Mouse (Mus musculus): Measurements from ENCODE around the gene Ifitm5. TPM values are rescaled to one million over a fixed set of nuclear protein-coding genes. Genes with fewer than 3 reads are reported as not detected.

The Ifitm5 gene
- total and polyA plus RNA-seq, 2 experiments from 2014 or later: 0.87 TPM; not detected in 1

GRCm38 (mm10) chr7:140938896-140939295 is 11.2 kb downstream of the Ifitm5 start:
- DNase-seq (ENCODE audit: low spot score): no peak
- Histone ChIP-seq H3K4me2 (ENCODE audit: low read depth, low read length) (no peak overlapping the region), H3K27ac (ENCODE audit: low read depth) (no peak overlapping the region), H3K9ac (replicated peaks; ENCODE audit: low read depth, low read length) (no peak overlapping the region), H3K4me3 (ENCODE audit: low read depth, low read length) (no peak overlapping the region), H3K9me3 (replicated peaks; ENCODE audit: control insufficient read depth, low read length) (no peaks in the 10 kb centered on the region), H3K4me1 (ENCODE audit: control insufficient read depth, insufficient read depth) (peaks cover 7% of the 10 kb centered on the region; the same call in 1 of the 2 replicates), H3K27me3 (ENCODE audit: control insufficient read depth, insufficient read depth, low read length) (no peaks in the 10 kb centered on the region), H3K36me3 (replicated peaks; ENCODE audit: control insufficient read depth, insufficient read depth, low read length) (no peaks in the 10 kb centered on the region)
- WGBS: 41% methylated on average over 2 of the region's 2 CpGs
- no peak for TF ChIP-seq EP300 (IDR thresholded peaks at IDR 0.05; ENCODE audit: low read depth)
- TF ChIP-seq CTCF (IDR thresholded peaks at IDR 0.05; ENCODE audit: low read depth): no peak
- ATAC-seq (ENCODE audit: insufficient read depth, low read depth): no peak

- DNase-seq (ENCODE audit: low spot score): no peak
- Histone ChIP-seq H3K4me2 (ENCODE audit: low read depth, low read length) (no peak overlapping the region), H3K9ac (replicated peaks; ENCODE audit: low read depth, low read length) (no peak overlapping the region), H3K36me3 (replicated peaks; ENCODE audit: control insufficient read depth, insufficient read depth, low read length) (no peaks in the 10 kb centered on the region), H3K27ac (ENCODE audit: low read depth) (no peak overlapping the region), H3K9me3 (replicated peaks; ENCODE audit: control insufficient read depth, low read length) (no peaks in the 10 kb centered on the region), H3K27me3 (ENCODE audit: control insufficient read depth, insufficient read depth, low read length) (no peaks in the 10 kb centered on the region), H3K4me3 (ENCODE audit: low read depth, low read length) (no peak overlapping the region), H3K4me1 (ENCODE audit: control insufficient read depth, insufficient read depth) (peaks cover 7% of the 10 kb centered on the region; the same call in 1 of the 2 replicates)
- TF ChIP-seq CTCF (IDR thresholded peaks at IDR 0.05; ENCODE audit: low read depth) (peak; percentile 19), EP300 (IDR thresholded peaks at IDR 0.05; ENCODE audit: low read depth) (no peak)
- WGBS: 51% methylated on average over 3 of the region's 3 CpGs
- no peak for ATAC-seq (ENCODE audit: insufficient read depth, low read depth)
Observed at GRCm38 (mm10) chr7:140938436-140938835, 11.7 kb downstream of the Ifitm5 start.

GRCm38 (mm10) chr7:140927181-140927580 is 22.9 kb downstream of the Ifitm5 start:
- Histone ChIP-seq H3K9ac (replicated peaks; ENCODE audit: low read depth, low read length) (no peak overlapping the region), H3K4me2 (ENCODE audit: low read depth, low read length) (no peak overlapping the region), H3K36me3 (replicated peaks; ENCODE audit: control insufficient read depth, insufficient read depth, low read length) (no peaks in the 10 kb centered on the region), H3K4me3 (ENCODE audit: low read depth, low read length) (no peak overlapping the region), H3K27ac (ENCODE audit: low read depth) (no peak overlapping the region), H3K27me3 (ENCODE audit: control insufficient read depth, insufficient read depth, low read length) (peaks cover 37% of the 10 kb centered on the region), H3K4me1 (ENCODE audit: control insufficient read depth, insufficient read depth) (no peaks in the 10 kb centered on the region), H3K9me3 (replicated peaks; ENCODE audit: control insufficient read depth, low read length) (no peaks in the 10 kb centered on the region)
- 83% methylated on average over 6 of the region's 6 CpGs for WGBS
- DNase-seq (ENCODE audit: low spot score) (no peak), ATAC-seq (ENCODE audit: insufficient read depth, low read depth) (no peak)
- TF ChIP-seq EP300 (IDR thresholded peaks at IDR 0.05; ENCODE audit: low read depth): no peak
- TF ChIP-seq CTCF (IDR thresholded peaks at IDR 0.05; ENCODE audit: low read depth): no peak

GRCm38 (mm10) chr7:140923070-140923775 is 26.9 kb downstream of the Ifitm5 start:
- TF ChIP-seq EP300 (IDR thresholded peaks at IDR 0.05; ENCODE audit: low read depth) (no peak), CTCF (IDR thresholded peaks at IDR 0.05; ENCODE audit: low read depth) (no peak)
- no peak overlapping the region for H3K9ac ChIP-seq (replicated peaks; ENCODE audit: low read depth, low read length)
- H3K36me3 ChIP-seq (replicated peaks; ENCODE audit: control insufficient read depth, insufficient read depth, low read length): no peaks in the 10 kb centered on the region
- H3K4me2 ChIP-seq (ENCODE audit: low read depth, low read length): peak overlapping the region; percentile 49
- H3K4me1 ChIP-seq (ENCODE audit: control insufficient read depth, insufficient read depth): no peaks in the 10 kb centered on the region
- H3K27me3 ChIP-seq (ENCODE audit: control insufficient read depth, insufficient read depth, low read length): peaks cover 69% of the 10 kb centered on the region
- ATAC-seq (ENCODE audit: insufficient read depth, low read depth) (no peak), DNase-seq (ENCODE audit: low spot score) (no peak)
- H3K27ac ChIP-seq (ENCODE audit: low read depth): no peak overlapping the region
- H3K4me3 ChIP-seq (ENCODE audit: low read depth, low read length): peak overlapping the region; percentile 34
- WGBS: 25% methylated on average over 30 of the region's 30 CpGs
- no peaks in the 10 kb centered on the region for H3K9me3 ChIP-seq (replicated peaks; ENCODE audit: control insufficient read depth, low read length)

- Histone ChIP-seq H3K27me3 (ENCODE audit: control insufficient read depth, insufficient read depth, low read length) (peaks cover 75% of the 10 kb centered on the region), H3K9ac (replicated peaks; ENCODE audit: low read depth, low read length) (no peak overlapping the region), H3K27ac (ENCODE audit: low read depth) (no peak overlapping the region), H3K4me3 (ENCODE audit: low read depth, low read length) (peak overlapping the region; percentile 34), H3K4me1 (ENCODE audit: control insufficient read depth, insufficient read depth) (no peaks in the 10 kb centered on the region), H3K36me3 (replicated peaks; ENCODE audit: control insufficient read depth, insufficient read depth, low read length) (no peaks in the 10 kb centered on the region), H3K4me2 (ENCODE audit: low read depth, low read length) (peak overlapping the region; percentile 49), H3K9me3 (replicated peaks; ENCODE audit: control insufficient read depth, low read length) (no peaks in the 10 kb centered on the region)
- no peak for ATAC-seq (ENCODE audit: insufficient read depth, low read depth)
- no peak for TF ChIP-seq EP300 (IDR thresholded peaks at IDR 0.05; ENCODE audit: low read depth)
- no peak for TF ChIP-seq CTCF (IDR thresholded peaks at IDR 0.05; ENCODE audit: low read depth)
- WGBS: under 1% methylated on average over 49 of the region's 49 CpGs
- no peak for DNase-seq (ENCODE audit: low spot score)
Observed at GRCm38 (mm10) chr7:140922398-140923069, 27.6 kb downstream of the Ifitm5 start.

Measured in heart, postnatal 0 days (tissue).